Mouse (Mus musculus): ENCODE measurements around the gene Rabgap1l. TPM values are rescaled to one million over a fixed set of nuclear protein-coding genes. Genes with fewer than 3 reads are reported as not detected.
A peak's percentile ranks its signal among the peaks of the same experiment; 100 is the strongest.
"Not testable (repeated sequence)": the region's sequence is repeated elsewhere in the genome, so short reads cannot be mapped to it uniquely, and the experiment has no call there.

Gene Rabgap1l
- total RNA-seq, 2 experiments from 2014 or later: 189 to 200 TPM

DNA sequence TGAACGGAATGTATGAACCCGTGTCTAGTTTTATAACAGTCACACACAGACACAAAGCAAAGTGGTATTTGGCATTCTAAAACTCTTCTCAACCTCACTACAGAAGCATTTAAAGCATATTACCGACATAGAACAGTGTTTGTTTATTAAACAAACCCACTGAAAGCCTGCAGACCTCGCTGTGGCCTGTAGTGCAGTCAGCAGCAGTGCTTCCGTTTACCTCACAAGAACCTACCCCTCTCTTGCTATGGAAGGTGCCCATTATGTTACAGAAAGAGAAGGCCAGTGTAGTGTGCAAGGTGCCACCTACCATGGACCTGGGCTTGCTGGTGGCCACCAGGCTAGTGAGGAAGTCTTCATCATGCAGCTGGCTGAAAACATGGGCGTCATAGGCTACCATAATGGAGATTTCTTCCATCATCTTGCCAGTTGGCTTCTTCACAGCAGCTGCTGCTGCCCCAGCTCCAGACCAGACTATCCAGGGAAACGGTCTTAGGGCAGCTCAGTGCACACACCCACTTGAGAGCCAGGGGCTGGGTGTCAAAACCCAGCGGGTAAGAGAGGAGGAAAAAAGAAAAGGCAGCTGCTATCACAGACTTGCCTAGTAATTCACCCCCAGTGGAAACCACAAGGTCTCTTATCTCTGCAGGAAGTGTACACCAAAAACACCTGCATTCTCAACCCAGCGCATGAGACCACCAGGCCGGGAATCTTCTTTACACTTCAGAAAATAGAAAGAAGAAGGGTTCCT, 486.0 kb downstream of the Rabgap1l start:
- no peak for DNase-seq (ENCODE audit: low spot score in 2 of 2)
- intact Hi-C loops (cut with DNase I): no loop called here

- DNase-seq (ENCODE audit: low spot score in 2 of 2): no peak
- intact Hi-C loops (cut with DNase I): no loop called here
These were observed 486.7 kb downstream of the Rabgap1l start for GRCm38 (mm10) chr1:160306336-160306735.

DNA sequence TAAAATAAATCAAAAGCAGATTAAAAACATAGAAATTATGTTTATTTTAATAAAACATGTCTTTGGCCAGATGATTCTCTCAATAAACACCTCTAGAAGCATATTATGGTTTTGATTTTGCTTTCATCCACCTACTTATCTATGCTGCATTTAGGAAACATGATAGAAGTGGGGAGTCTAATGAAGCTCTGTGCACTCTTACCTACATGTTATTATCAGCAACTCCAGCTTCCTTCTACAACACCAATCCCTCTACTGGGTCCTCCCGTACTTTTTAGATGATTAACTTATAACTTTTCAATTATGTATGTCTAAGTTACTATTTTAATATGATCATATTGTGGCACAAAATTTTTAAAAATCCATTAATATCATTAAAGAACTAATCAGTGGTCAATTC, 487.2 kb downstream of the Rabgap1l start:
- intact Hi-C loops (cut with DNase I): no loop called here
- no peak for DNase-seq (ENCODE audit: low spot score in 2 of 2)

- intact Hi-C loops (cut with DNase I): no loop called here
- DNase-seq (ENCODE audit: low spot score in 2 of 2): no peak
These were observed 488.0 kb downstream of the Rabgap1l start for GRCm38 (mm10) chr1:160304969-160305498.

- no peak for DNase-seq (ENCODE audit: low spot score in 2 of 2)
- intact Hi-C loops (cut with DNase I): no loop called here
These were observed 490.7 kb downstream of the Rabgap1l start for GRCm38 (mm10) chr1:160302268-160302667.

DNA sequence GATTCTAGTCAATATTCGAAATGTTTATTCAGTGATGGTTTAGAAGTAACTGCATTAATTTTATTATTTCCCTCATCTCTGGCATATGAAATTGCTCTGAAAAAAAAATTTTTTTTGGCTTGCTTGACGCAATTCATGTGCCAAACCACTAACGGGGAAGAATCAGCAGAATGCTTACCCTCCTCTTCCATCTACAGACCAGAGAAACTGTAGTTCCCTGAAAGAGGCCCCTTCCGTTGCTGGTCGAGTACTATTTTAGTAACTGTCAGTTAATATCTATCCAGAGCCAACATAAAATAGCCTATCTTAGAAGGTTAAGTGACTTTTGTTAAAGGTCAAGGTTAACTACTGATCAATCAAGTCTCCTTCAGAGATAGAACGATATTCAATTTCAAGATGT, 491.9 kb downstream of the Rabgap1l start:
- intact Hi-C loops (cut with DNase I): no loop called here
- DNase-seq (ENCODE audit: low spot score in 2 of 2): no peak

- intact Hi-C loops (cut with DNase I): no loop called here
- DNase-seq (ENCODE audit: low spot score in 2 of 2): no peak
These were observed 492.3 kb downstream of the Rabgap1l start for GRCm38 (mm10) chr1:160300704-160301103.

DNA sequence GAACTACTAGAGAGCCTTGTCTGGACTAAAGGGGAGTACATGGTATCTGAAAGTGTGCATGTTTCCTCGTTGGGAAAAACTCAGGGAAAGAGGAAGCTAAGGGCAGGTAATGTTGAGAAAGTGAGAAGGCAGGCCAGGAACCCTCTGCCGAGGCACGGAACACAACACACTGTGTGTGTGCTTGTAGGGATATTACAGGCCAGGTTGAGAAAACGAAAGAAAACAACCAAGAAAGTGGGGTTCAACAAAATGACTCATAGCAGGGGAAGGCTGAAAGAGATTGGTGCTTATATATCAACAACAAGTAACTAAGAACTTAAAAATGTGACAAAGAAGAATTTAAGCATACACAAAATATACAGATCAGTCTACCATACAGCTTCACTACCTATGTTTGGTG, 493.0 kb downstream of the Rabgap1l start:
- intact Hi-C loops (cut with DNase I): no loop called here
- no peak for DNase-seq (ENCODE audit: low spot score in 2 of 2)

DNA sequence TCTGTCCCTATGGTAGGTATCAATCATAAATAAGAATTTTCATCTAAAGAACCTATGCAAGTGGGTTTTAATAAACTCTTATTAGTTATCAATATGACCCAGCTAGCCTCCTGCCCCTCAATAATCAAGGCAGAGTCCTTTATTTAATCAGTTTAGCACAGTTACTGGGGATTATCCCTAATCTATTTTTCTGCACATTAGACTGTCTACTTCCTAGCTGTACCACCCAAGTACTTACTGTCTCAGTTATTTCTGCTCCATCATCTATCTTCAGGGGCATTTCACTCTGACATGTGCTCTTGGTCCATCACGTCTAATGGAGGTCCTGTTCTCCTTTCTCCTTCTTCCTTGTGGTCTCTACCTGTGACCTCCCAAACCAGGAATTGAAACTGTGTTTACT, 494.1 kb downstream of the Rabgap1l start:
- no peak for DNase-seq (ENCODE audit: low spot score in 2 of 2)
- intact Hi-C loops (cut with DNase I): no loop called here

DNA sequence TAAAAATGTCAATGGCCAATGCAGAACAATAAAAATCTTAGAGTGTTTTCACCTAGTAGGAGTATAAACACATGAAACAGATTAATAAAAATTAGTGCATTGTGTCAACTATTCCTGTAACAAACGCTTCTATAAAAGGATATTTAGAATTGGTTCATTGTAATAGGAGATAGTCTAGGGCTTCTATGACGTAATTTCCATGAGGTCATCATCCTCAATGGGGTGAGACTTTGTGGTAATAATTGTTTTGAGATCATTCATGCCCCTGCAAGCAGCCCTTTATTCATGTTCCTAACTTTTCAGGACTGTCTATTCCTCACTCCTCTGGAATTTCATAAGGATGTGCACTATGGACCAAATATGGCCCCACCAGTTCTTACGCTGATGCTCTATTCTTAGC, 495.3 kb downstream of the Rabgap1l start:
- no peak for DNase-seq (ENCODE audit: low spot score in 2 of 2)
- intact Hi-C loops (cut with DNase I): no loop called here

GRCm38 (mm10) chr1:160295323-160295722, 497.7 kb downstream of the Rabgap1l start:
- intact Hi-C loops (cut with DNase I): no loop called here
- DNase-seq (ENCODE audit: low spot score in 2 of 2): no peak

DNA sequence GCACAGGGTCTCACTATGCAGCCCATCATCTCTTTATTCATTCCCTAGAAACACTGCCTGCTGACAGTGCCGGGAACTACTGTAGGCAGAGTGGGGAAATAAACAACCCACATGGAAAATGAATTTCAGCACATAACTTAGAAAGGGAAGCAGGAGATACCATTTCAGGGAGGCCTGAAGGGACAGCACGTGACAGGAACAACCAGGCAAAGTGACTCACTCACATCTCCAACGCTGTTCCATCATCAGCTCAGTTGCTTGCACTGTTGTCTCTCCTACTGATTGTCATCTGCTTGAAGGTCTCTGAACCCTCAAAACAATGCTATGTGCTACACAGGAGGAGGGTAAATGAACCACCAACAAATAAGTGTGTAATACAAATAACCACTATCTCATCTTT, 499.5 kb downstream of the Rabgap1l start:
- intact Hi-C loops (cut with DNase I): loop anchor here (2.0 kb wide), 2 partner anchors 37 to 57 kb away; no protein-coding TSS in a partner anchor
- DNase-seq (ENCODE audit: low spot score in 2 of 2): peak in 1 of 2 experiments; percentile 53

DNA sequence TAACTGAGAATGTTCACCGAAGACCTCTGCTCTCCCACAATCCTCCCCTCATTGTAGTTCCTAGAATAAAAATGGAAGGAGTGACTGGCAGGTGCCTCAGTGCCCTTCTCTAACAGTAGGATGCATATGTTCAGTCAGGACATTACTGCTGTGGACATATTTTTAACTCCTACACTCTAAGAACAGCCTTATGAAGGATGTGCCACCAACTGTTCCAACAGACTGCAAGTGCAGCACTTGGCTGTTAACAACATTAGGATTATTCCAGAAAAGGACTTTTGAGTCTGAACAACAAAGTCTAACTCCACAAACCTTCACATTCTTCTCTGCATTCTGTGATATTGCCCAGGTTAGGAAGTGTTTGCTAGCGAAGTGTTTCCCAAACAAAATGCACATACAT, 501.0 kb downstream of the Rabgap1l start:
- intact Hi-C loops (cut with DNase I): loop anchor here (2.0 kb wide), 2 partner anchors 39 to 59 kb away; no protein-coding TSS in a partner anchor
- peak; percentile 50 to 81 for DNase-seq (ENCODE audit: low spot score in 2 of 2)

DNA sequence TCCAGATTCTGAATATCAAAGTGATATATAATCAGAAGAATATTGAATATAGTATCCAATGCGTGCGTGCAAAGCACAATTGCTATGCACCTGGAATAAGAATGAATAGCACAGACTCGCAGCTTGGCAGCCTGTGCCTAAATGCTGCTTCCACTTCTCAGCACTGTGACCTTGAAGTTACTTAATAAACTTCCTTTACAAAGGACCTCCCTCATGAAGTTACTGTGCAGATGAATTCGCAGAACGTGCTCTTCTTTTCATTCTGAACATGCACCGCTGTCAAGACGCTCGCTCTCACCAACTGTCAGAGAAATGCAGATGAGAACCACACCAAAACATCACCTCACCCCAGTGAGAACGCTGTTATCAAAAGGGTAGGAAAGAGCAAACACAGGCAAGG, 502.8 kb downstream of the Rabgap1l start:
- intact Hi-C loops (cut with DNase I): no loop called here
- no peak for DNase-seq (ENCODE audit: low spot score in 2 of 2)

- intact Hi-C loops (cut with DNase I): no loop called here
- no peak for DNase-seq (ENCODE audit: low spot score in 2 of 2)
These were observed 505.9 kb downstream of the Rabgap1l start for GRCm38 (mm10) chr1:160287058-160287645.

GRCm38 (mm10) chr1:160286400-160287057, 506.5 kb downstream of the Rabgap1l start:
- DNase-seq (ENCODE audit: low spot score in 2 of 2): peak; percentile 50 to 69

DNA sequence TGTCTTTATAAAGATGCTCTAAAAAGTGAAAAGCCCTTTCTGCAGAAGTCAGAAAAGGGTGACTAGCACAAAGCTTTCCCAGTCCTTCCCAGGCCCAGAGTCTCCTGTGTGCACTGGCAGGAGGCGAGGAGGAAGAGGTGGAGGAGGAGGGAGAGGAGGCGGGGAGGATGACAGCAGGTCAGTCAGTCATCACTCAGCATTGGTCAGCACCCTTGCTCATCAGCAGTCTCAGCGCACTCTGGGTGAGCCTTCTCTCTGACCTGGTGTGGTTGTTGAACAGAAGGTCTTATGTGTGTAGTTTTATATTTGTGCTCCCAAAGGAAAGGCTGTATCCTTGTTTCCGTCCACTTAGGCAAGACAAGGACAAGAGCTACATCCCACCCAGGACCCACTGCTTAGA, 508.8 kb downstream of the Rabgap1l start:
- intact Hi-C loops (cut with DNase I): no loop called here
- no peak for DNase-seq (ENCODE audit: low spot score in 2 of 2)

More at GRCm38 (mm10) chr1:160286400-160287057, 506.5 kb downstream of the Rabgap1l start:
- intact Hi-C loops (cut with DNase I): loop anchor here (1.0 kb wide), 1 partner anchor 59 kb away; no protein-coding TSS in a partner anchor

DNA sequence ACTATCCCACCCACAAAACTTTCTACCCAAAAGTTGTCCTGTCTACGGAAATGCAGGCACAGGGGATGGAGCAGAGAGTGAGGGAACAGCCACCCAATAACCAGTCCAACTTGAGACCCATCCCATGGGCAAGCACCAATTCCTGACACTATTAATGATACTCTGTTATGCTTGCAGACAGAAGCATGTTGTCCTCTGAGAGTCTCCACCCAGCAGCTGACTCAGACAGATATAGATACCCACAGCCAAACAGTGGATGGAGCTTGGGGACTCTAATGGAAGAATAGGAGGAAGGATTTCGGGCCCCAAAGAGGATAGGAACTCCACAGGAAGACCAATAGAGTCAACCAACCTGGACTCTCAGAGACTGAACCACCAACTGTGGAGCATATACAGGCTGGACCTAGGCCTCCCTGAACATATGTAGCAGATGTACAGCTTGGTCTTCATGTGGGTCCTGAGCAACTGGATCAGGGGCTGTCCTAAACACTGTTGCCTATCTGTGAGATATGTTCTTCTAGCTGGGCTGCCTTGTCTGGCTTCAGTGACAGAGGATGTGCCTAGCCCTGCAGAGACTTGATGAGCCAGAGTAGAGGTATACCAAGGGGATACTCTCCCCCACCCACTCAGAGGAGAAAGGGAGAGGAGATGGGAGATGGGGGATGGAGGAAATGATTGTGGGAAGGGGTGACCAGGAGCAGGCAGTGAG, 510.7 kb downstream of the Rabgap1l start:
- DNase-seq (ENCODE audit: low spot score in 2 of 2); intact Hi-C loops (cut with DNase I): not testable (repeated sequence)

GRCm38 (mm10) chr1:160281337-160282084, 511.5 kb downstream of the Rabgap1l start:
- intact Hi-C loops (cut with DNase I): no loop called here
- no peak for DNase-seq (ENCODE audit: low spot score in 2 of 2)
